Mouse (Mus musculus) bone marrow, adult 2 months (tissue): ENCODE results near the gene Ypel1. TPM values are rescaled to one million over a fixed set of nuclear protein-coding genes. Genes with fewer than 3 reads are reported as not detected.
A peak's percentile ranks its signal among the peaks of the same experiment; 100 is the strongest.

Experiments
- H3K27ac ChIP-seq: fragments of 200-500 bp; 2 replicates; pipeline ENCODE4 v1.5.1; 2012; ENCODE audit warnings: low read depth, mild to moderate bottlenecking, control low read depth, inconsistent platforms, low read length; ENCODE audit not compliant: control insufficient read depth, poor library complexity, insufficient read depth
- H3K4me1 ChIP-seq: fragments of 200-500 bp; 2 replicates; pipeline ENCODE4 v1.6.1; 2011; ENCODE audit warnings: low read length; ENCODE audit not compliant: control insufficient read depth, insufficient read depth
- H3K4me3 ChIP-seq: fragments of 200-500 bp; replicated peaks from 2 replicates; pipeline ENCODE3; 2011; ENCODE audit warnings: mild to moderate bottlenecking, low read depth, low read length, control low read depth; ENCODE audit not compliant: control insufficient read depth
- CTCF ChIP-seq: fragments of 200-500 bp; IDR thresholded peaks from 2 replicates; pipeline ENCODE4 v1.5.1; 2011; ENCODE audit warnings: low read length, control low read depth; ENCODE audit not compliant: control insufficient read depth, insufficient read depth
- POLR2A ChIP-seq: fragments of 200-500 bp; IDR thresholded peaks from 2 replicates; pipeline ENCODE4 v1.6.1; 2011; ENCODE audit warnings: low read depth, mild to moderate bottlenecking, control low read depth, low read length, borderline replicate concordance; ENCODE audit not compliant: control insufficient read depth
- WGBS: fragments of 180-500 bp; shearing (Covaris S2); methylation state at CpG from one replicate; pipeline ENCODE4 v1.1.7; 2018; 5-methylcytosine and 5-hydroxymethylcytosine counted together
- polyA plus RNA-seq: library from polyadenylated mRNA; stranded (reverse); fragments of >200 nt; gene quantifications from 2 replicates; pipeline ENCODE4 v1.2.4, GENCODE M21; 2011; ENCODE audit warnings: low replicate concordance; ENCODE audit not compliant: missing spikeins, insufficient read depth, insufficient read length

Gene Ypel1
- 1.4 TPM in 1 of 2 replicates, not detected in the other for polyA plus RNA-seq

GRCm38 (mm10) chr16:17069511-17070443 is at the start of gene Ypel1:
Ypel1 (plus strand) TSS chr16:17069696.
- WGBS, result under 1% methylated on average over 76 of the region's 76 CpGs
- peak; percentile 49; the same call in 1 of the 2 replicates for TF ChIP-seq POLR2A
- TF ChIP-seq CTCF, result no peak
- peak within 1 kb of the TSS; percentile 68 for H3K4me3 ChIP-seq
- no peaks in the 10 kb centered on the region; the same call in 1 of the 2 replicates for H3K4me1 ChIP-seq
- no peak within 1 kb of the TSS; the same call in 1 of the 2 replicates for H3K27ac ChIP-seq

GRCm38 (mm10) chr16:17024469-17025148 is 44.9 kb upstream of the Ypel1 start:
- Histone ChIP-seq H3K27ac (no peak overlapping the region), H3K4me1 (no peaks in the 10 kb centered on the region), H3K4me3 (no peak overlapping the region)
- TF ChIP-seq POLR2A (no peak), CTCF (no peak)
- WGBS, result 91% methylated on average over 3 of the region's 3 CpGs

- WGBS, result 84% methylated on average over 4 of the region's 4 CpGs
- TF ChIP-seq POLR2A (no peak), CTCF (no peak)
- no peak overlapping the region for H3K27ac ChIP-seq
- no peak overlapping the region for H3K4me3 ChIP-seq
- H3K4me1 ChIP-seq, result no peaks in the 10 kb centered on the region
Measured at GRCm38 (mm10) chr16:17029971-17030695, 39.4 kb upstream of the Ypel1 start.

GRCm38 (mm10) chr16:17033754-17034153 is 35.7 kb upstream of the Ypel1 start:
- no peak overlapping the region for H3K27ac ChIP-seq
- 91% methylated on average over 2 of the region's 2 CpGs for WGBS
- H3K4me3 ChIP-seq, result no peak overlapping the region
- H3K4me1 ChIP-seq, result no peaks in the 10 kb centered on the region
- TF ChIP-seq POLR2A, result no peak
- no peak for TF ChIP-seq CTCF

- H3K4me3 ChIP-seq, result no peak overlapping the region
- H3K4me1 ChIP-seq, result no peaks in the 10 kb centered on the region; the same call in 1 of the 2 replicates
- H3K27ac ChIP-seq, result no peak overlapping the region
- 90% methylated on average over 3 of the region's 3 CpGs for WGBS
- TF ChIP-seq CTCF, result no peak
- no peak for TF ChIP-seq POLR2A
Measured at GRCm38 (mm10) chr16:17040716-17041115, 28.8 kb upstream of the Ypel1 start.

- TF ChIP-seq POLR2A, result no peak
- TF ChIP-seq CTCF, result no peak
- H3K27ac ChIP-seq, result no peak overlapping the region
- H3K4me1 ChIP-seq, result no peaks in the 10 kb centered on the region; the same call in 1 of the 2 replicates
- no peak overlapping the region for H3K4me3 ChIP-seq
- 80% methylated on average over 1 of the region's 1 CpGs for WGBS
Measured at GRCm38 (mm10) chr16:17041417-17041816, 28.1 kb upstream of the Ypel1 start.

GRCm38 (mm10) chr16:17044320-17044719 is 25.2 kb upstream of the Ypel1 start:
- TF ChIP-seq POLR2A (no peak), CTCF (no peak)
- 83% methylated on average over 3 of the region's 3 CpGs for WGBS
- no peaks in the 10 kb centered on the region; the same call in 1 of the 2 replicates for H3K4me1 ChIP-seq
- H3K27ac ChIP-seq, result no peak overlapping the region
- no peak overlapping the region for H3K4me3 ChIP-seq
